Mouse (Mus musculus) NIH3T3 (cell line): ENCODE measurements at regions not wholly inside any gene's neighbourhood (a gene's known extent, or its start where the extent isn't known, plus 50 kb on each side); places are given as distances from the start of the nearest gene placed in this dataset.

ENCODE experiments used
- DNase-seq: peaks from one replicate; pipeline ENCODE4 v3.0.0-alpha.2; 2012; ENCODE audit warnings: low read depth

DNA sequence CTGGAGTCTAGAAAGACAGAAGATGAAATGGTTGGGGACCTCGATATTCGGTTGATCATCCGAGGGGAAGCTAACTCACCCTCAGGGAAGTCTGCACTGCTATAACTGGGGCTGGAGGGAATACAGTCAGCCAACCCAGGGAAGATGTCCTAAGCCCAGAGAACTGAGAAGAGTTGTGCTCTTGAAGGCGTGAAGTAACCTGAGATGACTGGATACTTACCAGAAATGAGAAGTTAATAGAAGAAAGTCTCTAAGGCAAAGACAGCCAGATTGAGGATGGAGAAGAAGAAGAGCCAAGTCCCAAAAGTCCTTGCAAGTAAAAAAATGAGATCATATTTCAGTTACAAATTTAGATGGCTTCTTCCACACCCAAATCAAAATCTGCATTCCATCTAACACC, 146.5 kb upstream of the Usp24 start:
- DNase-seq: no peak

DNA sequence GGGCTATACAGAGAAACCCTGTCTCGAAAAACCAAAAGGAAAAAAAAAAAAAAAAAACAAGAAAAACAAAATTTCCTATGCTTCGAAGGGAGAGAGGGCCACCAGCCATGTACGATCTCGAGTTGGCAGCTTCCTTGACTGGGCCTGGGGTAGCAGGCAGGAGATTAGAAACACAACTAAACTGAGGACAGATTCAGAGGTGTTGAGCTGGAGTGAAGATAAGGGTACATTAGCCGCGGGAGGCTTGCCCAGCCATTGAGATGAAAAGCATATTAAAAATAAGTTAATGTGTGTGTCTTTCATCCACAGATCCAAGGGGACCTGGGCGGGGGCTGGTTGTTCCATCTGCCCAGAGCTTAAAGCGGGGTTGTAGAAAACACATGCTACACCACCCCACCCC, 145.3 kb upstream of the Usp24 start:
- DNase-seq: no peak

GRCm38 (mm10) chr4:106175352-106175751, 140.7 kb upstream of the Usp24 start:
- peak; percentile 63 for DNase-seq

- DNase-seq: peak; percentile 55
These were observed 130.1 kb upstream of the Usp24 start for GRCm38 (mm10) chr4:106185745-106186501.

GRCm38 (mm10) chr4:106186684-106187083, 129.3 kb upstream of the Usp24 start:
- peak; percentile 91 for DNase-seq

- DNase-seq: no peak
These were observed 125.8 kb upstream of the Usp24 start for GRCm38 (mm10) chr4:106190248-106190647.

DNA sequence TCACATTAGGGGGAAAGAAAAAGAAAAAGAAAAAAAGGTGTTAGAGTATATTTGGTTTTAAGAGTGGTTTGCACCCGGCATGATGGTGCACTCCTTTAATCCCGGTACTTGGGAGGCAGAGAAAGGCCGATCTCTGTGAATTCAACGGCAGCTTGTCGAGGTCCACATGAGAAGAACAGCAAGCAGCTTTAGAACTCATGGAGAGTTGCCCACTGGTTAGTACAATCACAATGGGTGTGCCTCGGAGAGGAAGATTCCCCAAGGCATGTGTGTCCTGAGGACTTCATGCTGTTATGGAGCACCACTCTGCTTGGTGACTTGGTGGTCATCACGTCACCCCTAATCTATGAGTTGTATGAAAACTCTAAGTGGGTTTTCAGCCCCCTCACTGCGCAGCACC, 124.7 kb upstream of the Usp24 start:
- DNase-seq: no peak

GRCm38 (mm10) chr4:106191843-106192242, 124.2 kb upstream of the Usp24 start:
- peak; percentile 47 for DNase-seq

DNA sequence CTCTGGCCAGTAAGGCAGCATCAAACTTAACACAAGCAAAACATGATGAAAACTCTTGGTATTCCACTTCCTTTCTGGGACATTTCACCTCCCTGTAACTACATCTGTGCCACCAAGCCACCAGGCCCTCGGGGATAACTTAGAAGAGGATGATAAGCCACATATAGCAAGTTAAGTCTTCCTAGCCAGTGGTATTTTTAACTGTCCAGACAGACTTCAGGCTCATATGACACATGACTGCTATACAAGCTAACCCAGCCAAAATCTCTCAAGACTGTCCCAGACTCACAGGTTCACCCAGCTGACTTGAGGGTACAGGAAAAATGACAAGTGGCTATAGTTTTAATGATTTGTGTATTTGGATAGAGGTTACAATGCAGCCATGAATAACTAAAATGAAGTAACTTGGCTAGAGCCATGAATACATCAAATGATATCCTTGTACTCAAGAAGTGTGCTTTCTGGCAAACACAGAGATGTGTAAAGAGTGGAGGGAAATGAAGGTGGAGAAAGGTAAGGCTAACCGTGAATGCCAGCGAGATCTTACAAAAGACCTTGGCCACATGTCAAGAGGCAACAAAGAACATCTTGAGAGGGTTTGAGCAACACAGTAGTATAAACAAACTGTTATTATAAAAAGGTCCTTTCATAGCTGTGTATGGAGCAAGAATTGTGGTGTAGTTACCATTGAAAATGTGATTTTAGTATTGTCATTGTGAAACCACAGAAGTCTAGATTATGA, 122.6 kb upstream of the Usp24 start:
- peak; percentile 34 for DNase-seq

- DNase-seq: peak; percentile 34
These were observed 120.4 kb upstream of the Usp24 start for GRCm38 (mm10) chr4:106195497-106196166.

- no peak for DNase-seq
These were observed 116.2 kb upstream of the Usp24 start for GRCm38 (mm10) chr4:106199833-106200232.

DNA sequence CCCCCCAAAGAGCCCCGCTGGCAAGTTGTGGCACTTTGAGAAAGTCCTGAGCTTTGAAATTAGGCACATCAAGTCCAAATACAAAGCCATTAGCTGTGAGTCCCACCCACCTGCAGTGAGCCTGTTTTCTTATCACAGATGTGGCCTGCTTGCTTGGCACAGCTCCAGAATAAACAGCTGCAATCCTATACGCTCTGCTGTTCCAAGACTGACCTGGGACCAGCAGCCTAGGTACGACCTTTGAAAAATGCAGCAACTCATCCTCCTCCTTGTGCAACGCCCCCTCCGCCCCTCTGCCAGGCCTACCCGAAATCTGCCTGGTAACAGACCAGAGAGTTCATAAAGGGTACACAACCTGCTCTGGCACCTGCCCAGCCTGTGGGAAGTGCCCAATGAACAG, 115.8 kb upstream of the Usp24 start:
- DNase-seq: no peak

GRCm38 (mm10) chr4:106202554-106202953, 113.5 kb upstream of the Usp24 start:
- DNase-seq: no peak

DNA sequence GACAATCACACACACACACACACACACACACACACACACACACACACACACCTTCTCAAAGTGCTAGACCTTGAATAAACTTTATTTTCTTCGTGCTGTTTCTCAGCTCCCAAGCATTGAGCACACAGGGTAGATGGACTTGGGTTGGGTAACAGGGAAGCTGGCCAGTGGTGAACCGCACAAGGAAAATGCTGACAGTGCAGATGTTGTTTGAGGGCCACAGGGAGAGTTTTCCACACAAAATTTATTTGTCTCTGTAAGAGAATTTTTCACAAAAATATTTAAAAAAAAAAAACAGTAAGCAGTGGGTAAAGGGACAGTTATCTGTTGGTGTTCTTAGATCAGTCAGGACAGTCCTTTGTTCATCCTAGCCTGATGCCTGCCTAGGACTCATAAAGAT, 110.8 kb upstream of the Usp24 start:
- no peak for DNase-seq

DNA sequence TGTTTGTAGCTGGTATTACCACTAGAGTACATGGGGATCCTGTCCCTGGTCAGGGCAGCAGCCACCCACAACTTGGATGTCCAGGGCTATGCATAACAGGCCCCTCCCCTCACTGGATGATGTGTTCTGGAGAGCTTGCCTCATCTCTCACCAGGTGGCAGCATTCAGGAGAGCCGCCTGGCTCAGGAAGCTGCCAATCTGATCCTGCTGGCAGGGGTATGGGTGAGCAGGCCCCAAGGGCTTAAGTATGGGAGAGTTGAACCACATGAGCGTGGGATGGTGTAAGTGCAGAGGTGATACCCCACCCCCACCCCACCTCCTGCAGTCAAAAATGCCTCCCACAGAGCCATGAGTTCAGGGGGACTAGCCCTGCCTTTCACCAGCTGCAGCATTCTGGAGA, 110.0 kb upstream of the Usp24 start:
- peak; percentile 38 for DNase-seq

- DNase-seq: no peak
These were observed 106.5 kb upstream of the Usp24 start for GRCm38 (mm10) chr4:106209465-106209864.

- peak; percentile 36 for DNase-seq
These were observed 106.0 kb upstream of the Usp24 start for GRCm38 (mm10) chr4:106209975-106210374.

DNA sequence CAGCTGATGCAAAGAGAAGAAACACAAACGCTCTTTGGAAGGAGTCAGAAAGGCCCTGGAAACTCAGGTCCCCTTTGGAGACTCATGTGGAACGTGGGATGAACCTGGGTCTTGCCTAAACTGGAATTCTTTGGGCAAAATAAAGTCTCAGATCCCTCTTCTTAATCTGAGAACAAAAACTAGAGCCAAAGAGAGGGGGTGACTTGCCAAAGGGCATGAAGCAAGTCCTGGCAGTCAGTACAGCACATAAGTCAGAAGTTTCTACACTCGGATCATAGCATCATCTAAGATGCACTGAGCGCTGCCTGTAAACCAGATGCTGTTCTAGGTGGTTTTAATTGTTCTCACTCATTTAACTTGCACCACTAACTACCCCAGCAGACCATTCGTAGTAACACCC, 101.8 kb upstream of the Usp24 start:
- DNase-seq: peak; percentile 43

- no peak for DNase-seq
These were observed 95.4 kb upstream of the Usp24 start for GRCm38 (mm10) chr4:106220621-106221020.

GRCm38 (mm10) chr4:106225184-106225862, 90.7 kb upstream of the Usp24 start:
- DNase-seq: peak; percentile 87

DNA sequence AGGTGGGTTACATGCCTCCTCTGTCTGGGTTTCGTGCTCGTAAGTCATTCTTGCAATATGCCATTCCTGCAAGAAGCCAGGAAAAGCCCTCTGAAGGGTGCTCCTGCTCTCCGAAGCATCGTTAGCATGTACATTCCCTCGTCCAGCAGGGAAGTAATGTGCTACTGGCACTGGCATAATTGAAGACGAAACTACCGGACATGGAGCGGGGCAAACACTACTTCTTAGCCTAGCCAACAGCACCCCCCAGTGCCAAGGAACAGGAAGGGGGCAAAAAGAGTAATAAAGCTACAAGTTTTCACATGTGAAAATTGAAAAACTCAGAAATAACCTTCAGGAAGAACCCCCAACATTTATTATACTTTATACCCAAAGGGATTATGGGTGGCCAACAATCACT, 88.6 kb upstream of the Usp24 start:
- DNase-seq: peak; percentile 68

DNA sequence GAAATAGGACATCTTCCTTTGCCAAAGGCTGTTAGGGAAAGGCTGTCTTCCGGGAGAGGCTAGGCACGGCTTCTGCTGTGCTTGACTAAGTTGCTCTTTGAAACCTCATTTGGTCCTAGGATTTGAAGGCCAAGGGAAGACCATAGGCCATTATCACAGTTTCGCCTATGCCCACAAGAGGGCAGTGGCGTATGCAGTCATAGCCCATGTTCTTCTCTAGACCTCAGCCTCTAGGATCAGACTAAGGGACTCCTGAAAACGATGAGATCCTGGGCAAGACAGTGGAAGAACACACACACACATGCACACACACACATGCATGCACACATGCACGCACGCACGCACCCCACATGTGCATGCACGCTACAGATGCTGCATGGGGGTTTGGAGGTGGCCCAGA, 87.5 kb upstream of the Usp24 start:
- DNase-seq: peak; percentile 91
